Mouse (Mus musculus): ENCODE measurements at regions not wholly inside any gene's neighbourhood (a gene's known extent, or its start where the extent isn't known, plus 50 kb on each side); places are given as distances from the start of the nearest gene placed in this dataset.

GRCm38 (mm10) chr4:64696134-64696533 is 427.8 kb upstream of the Pappa start:
- ATAC-seq (replicated peaks in 1 of 2; ENCODE audit: insufficient read depth in 1 of 2, low FRiP score in 2 of 2, low TSS enrichment in 1 of 2, low read depth in 1 of 2, poor library complexity in 2 of 2, severe bottlenecking in 2 of 2): no peak

GRCm38 (mm10) chr4:64723296-64723695 is 400.7 kb upstream of the Pappa start:
- no peak for ATAC-seq (replicated peaks in 1 of 2; ENCODE audit: insufficient read depth in 1 of 2, low FRiP score in 2 of 2, low TSS enrichment in 1 of 2, low read depth in 1 of 2, poor library complexity in 2 of 2, severe bottlenecking in 2 of 2)

GRCm38 (mm10) chr4:64724851-64725250 is 399.1 kb upstream of the Pappa start:
- ATAC-seq (replicated peaks in 1 of 2; ENCODE audit: insufficient read depth in 1 of 2, low FRiP score in 2 of 2, low TSS enrichment in 1 of 2, low read depth in 1 of 2, poor library complexity in 2 of 2, severe bottlenecking in 2 of 2): no peak

- ATAC-seq (replicated peaks in 1 of 2; ENCODE audit: insufficient read depth in 1 of 2, low FRiP score in 2 of 2, low TSS enrichment in 1 of 2, low read depth in 1 of 2, poor library complexity in 2 of 2, severe bottlenecking in 2 of 2): no peak
Observed at GRCm38 (mm10) chr4:64755986-64756385, 368.0 kb upstream of the Pappa start.

- no peak for ATAC-seq (replicated peaks in 1 of 2; ENCODE audit: insufficient read depth in 1 of 2, low FRiP score in 2 of 2, low TSS enrichment in 1 of 2, low read depth in 1 of 2, poor library complexity in 2 of 2, severe bottlenecking in 2 of 2)
Observed at GRCm38 (mm10) chr4:64768610-64769009, 355.4 kb upstream of the Pappa start.

GRCm38 (mm10) chr4:64803886-64804285 is 320.1 kb upstream of the Pappa start:
- ATAC-seq (replicated peaks in 1 of 2; ENCODE audit: insufficient read depth in 1 of 2, low FRiP score in 2 of 2, low TSS enrichment in 1 of 2, low read depth in 1 of 2, poor library complexity in 2 of 2, severe bottlenecking in 2 of 2): no peak

- no peak for ATAC-seq (replicated peaks in 1 of 2; ENCODE audit: insufficient read depth in 1 of 2, low FRiP score in 2 of 2, low TSS enrichment in 1 of 2, low read depth in 1 of 2, poor library complexity in 2 of 2, severe bottlenecking in 2 of 2)
Observed at GRCm38 (mm10) chr4:64804996-64805395, 319.0 kb upstream of the Pappa start.

GRCm38 (mm10) chr4:64807148-64807547 is 316.8 kb upstream of the Pappa start:
- ATAC-seq (replicated peaks in 1 of 2; ENCODE audit: insufficient read depth in 1 of 2, low FRiP score in 2 of 2, low TSS enrichment in 1 of 2, low read depth in 1 of 2, poor library complexity in 2 of 2, severe bottlenecking in 2 of 2): no peak

- ATAC-seq (replicated peaks in 1 of 2; ENCODE audit: insufficient read depth in 1 of 2, low FRiP score in 2 of 2, low TSS enrichment in 1 of 2, low read depth in 1 of 2, poor library complexity in 2 of 2, severe bottlenecking in 2 of 2): no peak
Observed at GRCm38 (mm10) chr4:64811974-64812373, 312.0 kb upstream of the Pappa start.

GRCm38 (mm10) chr4:64812812-64813211 is 311.2 kb upstream of the Pappa start:
- no peak for ATAC-seq (replicated peaks in 1 of 2; ENCODE audit: insufficient read depth in 1 of 2, low FRiP score in 2 of 2, low TSS enrichment in 1 of 2, low read depth in 1 of 2, poor library complexity in 2 of 2, severe bottlenecking in 2 of 2)

GRCm38 (mm10) chr4:64832882-64833281 is 291.1 kb upstream of the Pappa start:
- ATAC-seq (replicated peaks in 1 of 2; ENCODE audit: insufficient read depth in 1 of 2, low FRiP score in 2 of 2, low TSS enrichment in 1 of 2, low read depth in 1 of 2, poor library complexity in 2 of 2, severe bottlenecking in 2 of 2): peak; percentile 53 to 73; a peak in 3 of 4 replicates

- ATAC-seq (replicated peaks in 1 of 2; ENCODE audit: insufficient read depth in 1 of 2, low FRiP score in 2 of 2, low TSS enrichment in 1 of 2, low read depth in 1 of 2, poor library complexity in 2 of 2, severe bottlenecking in 2 of 2): no peak
Observed at GRCm38 (mm10) chr4:64874521-64874920, 249.5 kb upstream of the Pappa start.

GRCm38 (mm10) chr4:64876924-64877323 is 247.1 kb upstream of the Pappa start:
- ATAC-seq (replicated peaks in 1 of 2; ENCODE audit: insufficient read depth in 1 of 2, low FRiP score in 2 of 2, low TSS enrichment in 1 of 2, low read depth in 1 of 2, poor library complexity in 2 of 2, severe bottlenecking in 2 of 2): no peak

GRCm38 (mm10) chr4:64897935-64898334 is 226.0 kb upstream of the Pappa start:
- no peak for ATAC-seq (replicated peaks in 1 of 2; ENCODE audit: insufficient read depth in 1 of 2, low FRiP score in 2 of 2, low TSS enrichment in 1 of 2, low read depth in 1 of 2, poor library complexity in 2 of 2, severe bottlenecking in 2 of 2)

- no peak for ATAC-seq (replicated peaks in 1 of 2; ENCODE audit: insufficient read depth in 1 of 2, low FRiP score in 2 of 2, low TSS enrichment in 1 of 2, low read depth in 1 of 2, poor library complexity in 2 of 2, severe bottlenecking in 2 of 2)
Observed at GRCm38 (mm10) chr4:64901091-64901845, 222.7 kb upstream of the Pappa start.

- ATAC-seq (replicated peaks in 1 of 2; ENCODE audit: insufficient read depth in 1 of 2, low FRiP score in 2 of 2, low TSS enrichment in 1 of 2, low read depth in 1 of 2, poor library complexity in 2 of 2, severe bottlenecking in 2 of 2): no peak
Observed at GRCm38 (mm10) chr4:64923751-64924150, 200.2 kb upstream of the Pappa start.

GRCm38 (mm10) chr4:64928553-64928952 is 195.4 kb upstream of the Pappa start:
- ATAC-seq (replicated peaks in 1 of 2; ENCODE audit: insufficient read depth in 1 of 2, low FRiP score in 2 of 2, low TSS enrichment in 1 of 2, low read depth in 1 of 2, poor library complexity in 2 of 2, severe bottlenecking in 2 of 2): no peak

- no peak for ATAC-seq (replicated peaks in 1 of 2; ENCODE audit: insufficient read depth in 1 of 2, low FRiP score in 2 of 2, low TSS enrichment in 1 of 2, low read depth in 1 of 2, poor library complexity in 2 of 2, severe bottlenecking in 2 of 2)
Observed at GRCm38 (mm10) chr4:64945547-64945946, 178.4 kb upstream of the Pappa start.

- no peak for ATAC-seq (replicated peaks in 1 of 2; ENCODE audit: insufficient read depth in 1 of 2, low FRiP score in 2 of 2, low TSS enrichment in 1 of 2, low read depth in 1 of 2, poor library complexity in 2 of 2, severe bottlenecking in 2 of 2)
Observed at GRCm38 (mm10) chr4:64952651-64953050, 171.3 kb upstream of the Pappa start.

All from hematopoietic stem cell, adult 5-6 weeks (primary cell).